Mouse (Mus musculus): ENCODE measurements around the gene Scn1b.

The Scn1b gene

DNA sequence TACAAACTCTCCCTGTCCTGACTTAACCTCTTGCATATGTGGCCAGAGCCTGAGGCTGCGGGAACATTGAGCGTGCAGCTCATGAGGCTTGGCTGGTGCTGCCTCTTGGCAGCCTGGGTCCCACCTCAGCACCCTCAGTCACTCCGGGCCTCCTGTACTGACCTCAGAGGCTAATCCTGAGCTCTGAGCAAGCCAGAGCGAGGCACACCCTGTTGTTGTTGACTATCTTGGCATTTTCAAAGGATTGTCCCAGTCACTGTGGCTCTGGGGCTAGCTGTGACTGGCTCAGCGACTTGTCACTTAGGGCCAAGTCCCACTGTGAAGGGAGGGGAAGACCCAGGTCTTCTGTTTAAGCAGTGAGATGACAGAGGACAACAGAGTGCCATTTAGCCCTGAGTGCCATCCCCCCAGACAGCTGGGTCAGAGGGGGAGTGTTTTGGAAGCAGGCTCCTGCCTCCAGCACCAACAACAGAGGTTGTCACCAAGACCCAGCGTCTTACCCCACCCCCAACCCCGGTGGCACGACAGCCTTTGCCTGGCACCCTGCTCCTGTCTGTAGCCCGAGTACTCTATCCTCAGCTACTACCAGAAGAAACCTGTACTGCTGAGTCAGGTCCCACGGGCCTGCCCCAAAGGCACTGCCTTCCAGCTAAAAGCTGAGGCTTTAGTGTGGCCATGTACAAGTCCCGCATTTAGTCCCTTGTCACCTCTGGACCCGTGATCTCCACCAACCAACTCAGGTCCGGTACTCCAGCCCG is 43.8 kb downstream of the Scn1b start:
- peak; percentile 14 to 75 for DNase-seq

DNA sequence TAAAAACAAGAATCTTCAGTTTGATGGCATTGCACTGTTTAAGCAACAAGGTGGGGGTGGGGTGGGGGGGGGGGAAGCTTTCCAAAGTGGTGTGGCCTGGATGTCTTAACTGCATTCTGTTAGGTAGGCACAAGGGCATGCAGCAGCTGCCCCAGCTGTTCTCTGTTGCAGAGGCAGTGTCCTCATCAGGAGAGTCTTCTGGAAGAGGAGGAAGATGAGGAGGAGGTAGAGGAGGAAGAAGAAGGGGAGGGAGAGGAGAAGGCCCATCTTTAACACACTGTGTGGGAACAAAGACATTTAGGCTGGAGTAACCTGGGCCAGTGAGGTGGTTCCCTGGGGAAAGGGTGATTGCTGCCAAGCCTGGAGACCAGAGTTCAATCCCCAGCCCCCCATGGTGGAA is 44.7 kb downstream of the Scn1b start:
- DNase-seq, result no peak

DNA sequence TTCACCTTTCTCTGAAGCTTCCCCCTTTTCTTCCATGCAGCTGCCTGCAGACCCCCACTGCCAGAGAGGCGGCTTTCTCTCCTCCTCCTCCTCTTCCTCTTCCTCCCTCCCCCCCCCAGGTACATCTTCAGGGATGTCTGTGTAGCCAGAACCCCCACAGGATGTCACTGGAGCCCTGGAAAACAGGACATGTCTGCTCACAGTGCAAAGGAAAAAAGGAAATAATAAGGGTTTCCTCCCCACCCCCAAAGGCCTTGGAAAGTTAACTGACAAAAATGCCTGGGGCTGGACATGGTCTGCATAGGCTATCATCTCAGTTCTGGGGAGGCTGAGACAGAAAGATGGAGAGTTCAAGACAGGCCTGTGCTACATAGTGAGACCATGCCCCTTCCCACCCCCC is 45.7 kb downstream of the Scn1b start:
- DNase-seq, result no peak

DNA sequence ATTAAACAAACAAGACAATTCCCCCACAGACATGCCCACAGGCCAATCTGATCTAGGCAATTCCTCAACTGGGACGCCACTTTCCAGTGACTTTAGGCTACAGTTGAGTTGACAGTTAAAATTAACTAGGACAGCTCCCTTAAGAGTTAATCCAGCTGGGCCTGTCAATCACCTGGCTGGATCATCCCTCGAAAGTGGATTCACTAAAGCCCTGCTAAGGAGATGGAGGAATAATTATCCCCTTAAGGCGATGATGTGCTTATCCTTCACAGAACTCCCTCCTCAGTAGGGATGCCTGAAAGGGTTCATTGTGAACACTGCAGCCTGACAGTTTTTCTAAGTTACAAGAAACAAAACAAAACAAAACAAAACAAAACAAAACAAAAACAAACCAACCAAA is 46.2 kb downstream of the Scn1b start:
- DNase-seq, result no peak

DNA sequence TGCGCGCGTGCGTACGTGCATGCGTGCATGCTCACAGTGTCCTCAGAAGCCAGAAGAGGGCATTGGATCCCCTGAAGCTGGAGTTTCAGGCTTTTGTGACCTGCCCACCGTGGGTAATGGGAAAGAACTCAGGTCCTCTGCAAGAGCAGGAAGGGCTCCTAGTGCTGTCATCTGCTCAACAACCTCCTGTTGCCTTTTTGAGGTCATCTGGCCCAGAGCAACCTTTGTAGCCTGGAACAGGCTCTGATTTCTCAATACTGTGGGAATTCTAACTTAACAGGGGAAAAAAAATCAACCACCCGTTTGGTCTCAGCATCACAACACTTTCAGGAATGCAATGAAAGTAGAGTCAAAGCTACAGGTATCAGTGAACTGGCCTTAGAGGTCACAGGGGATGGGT is 47.1 kb downstream of the Scn1b start:
- DNase-seq, result no peak

DNA sequence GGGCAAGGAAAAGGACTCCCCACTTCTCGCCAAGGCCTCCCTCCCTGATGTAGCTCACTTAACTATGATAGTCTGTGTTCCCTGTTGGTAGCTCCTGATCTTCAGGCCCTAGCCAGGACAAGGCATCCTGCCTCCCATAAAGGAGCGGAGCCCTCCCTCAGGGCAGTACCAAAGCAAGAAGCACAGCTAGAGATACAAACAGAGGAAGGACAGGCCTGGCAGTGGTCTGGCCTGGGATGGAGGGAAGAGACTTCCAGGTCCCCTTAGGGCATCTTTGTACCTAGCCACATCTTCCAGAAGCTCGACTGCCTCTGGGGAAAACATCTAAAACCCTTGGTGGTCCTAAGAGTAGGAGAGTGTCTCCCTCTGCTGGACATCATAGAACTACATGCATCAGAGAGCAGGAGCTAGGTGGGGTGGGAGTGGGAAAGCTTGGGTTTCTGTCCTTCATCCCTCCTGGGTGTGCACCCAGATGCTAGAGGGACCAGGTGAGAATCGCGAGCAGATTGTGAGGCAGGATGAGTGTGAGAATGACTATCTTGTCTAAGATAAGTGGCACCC is 48.8 kb downstream of the Scn1b start:
- DNase-seq, result peak in 1 of 2 experiments; percentile 56

DNA sequence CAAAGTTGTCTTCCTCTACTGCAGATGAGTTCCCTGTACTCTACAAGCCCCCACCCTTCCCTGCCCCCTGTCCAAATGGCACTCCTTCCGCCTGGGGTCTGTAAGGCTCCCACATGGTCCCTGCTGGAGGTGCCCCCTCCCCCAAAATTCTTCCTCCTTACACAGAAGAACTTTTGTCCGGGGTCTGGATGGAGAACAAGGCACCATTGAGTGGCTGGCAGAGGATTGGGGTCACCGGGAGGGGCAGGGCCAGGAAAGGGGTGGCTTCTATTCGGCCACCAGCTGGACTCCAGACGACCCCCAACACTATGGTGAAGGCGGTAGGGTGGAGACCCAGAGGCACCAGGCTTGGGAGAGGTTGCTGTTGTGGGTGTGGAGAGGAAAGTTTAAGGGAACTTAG is 49.3 kb downstream of the Scn1b start:
- no peak for DNase-seq

DNA sequence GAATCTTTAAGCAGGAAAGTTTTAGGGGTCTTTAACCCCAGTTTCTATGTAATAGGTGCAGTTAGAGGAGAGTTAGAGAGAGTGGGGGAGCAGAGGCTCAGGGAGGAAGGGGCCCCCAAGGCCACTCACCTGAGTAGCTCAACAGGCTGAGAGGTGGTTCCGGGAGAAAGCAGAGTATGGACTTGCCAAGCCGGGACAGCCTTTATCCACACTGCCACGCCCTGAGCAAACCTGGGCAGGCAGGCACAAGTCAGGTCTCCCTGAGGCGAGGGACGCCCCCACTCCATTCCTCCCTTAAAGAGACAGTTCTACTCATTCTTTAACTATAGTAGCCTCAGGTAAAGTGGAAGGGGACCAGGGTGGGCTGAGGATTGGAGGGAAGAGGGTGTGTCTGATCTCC is 50.3 kb downstream of the Scn1b start, which contains the start of gene Fxyd3:
Gene Fxyd3, minus strand, starts transcription at position 213 of the 400 bp plus-strand sequence.
- DNase-seq, result no peak

DNA sequence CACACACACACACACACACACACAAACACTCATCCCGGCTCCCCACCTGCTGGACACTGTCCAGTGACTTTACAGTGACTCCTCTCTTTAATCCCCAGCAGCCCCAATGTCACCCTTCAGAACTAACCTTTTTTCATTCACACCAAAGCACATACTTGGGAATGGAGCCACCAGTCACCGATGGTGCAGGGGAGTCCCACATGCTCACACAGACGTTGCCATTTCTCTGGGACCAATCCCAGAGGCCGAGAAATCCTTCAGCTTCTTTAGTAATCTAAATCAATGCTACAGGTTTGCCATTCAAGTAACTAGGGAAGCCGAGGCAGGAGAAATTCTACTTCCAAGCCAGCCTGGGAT is 52.1 kb downstream of the Scn1b start:
- no peak for DNase-seq

DNA sequence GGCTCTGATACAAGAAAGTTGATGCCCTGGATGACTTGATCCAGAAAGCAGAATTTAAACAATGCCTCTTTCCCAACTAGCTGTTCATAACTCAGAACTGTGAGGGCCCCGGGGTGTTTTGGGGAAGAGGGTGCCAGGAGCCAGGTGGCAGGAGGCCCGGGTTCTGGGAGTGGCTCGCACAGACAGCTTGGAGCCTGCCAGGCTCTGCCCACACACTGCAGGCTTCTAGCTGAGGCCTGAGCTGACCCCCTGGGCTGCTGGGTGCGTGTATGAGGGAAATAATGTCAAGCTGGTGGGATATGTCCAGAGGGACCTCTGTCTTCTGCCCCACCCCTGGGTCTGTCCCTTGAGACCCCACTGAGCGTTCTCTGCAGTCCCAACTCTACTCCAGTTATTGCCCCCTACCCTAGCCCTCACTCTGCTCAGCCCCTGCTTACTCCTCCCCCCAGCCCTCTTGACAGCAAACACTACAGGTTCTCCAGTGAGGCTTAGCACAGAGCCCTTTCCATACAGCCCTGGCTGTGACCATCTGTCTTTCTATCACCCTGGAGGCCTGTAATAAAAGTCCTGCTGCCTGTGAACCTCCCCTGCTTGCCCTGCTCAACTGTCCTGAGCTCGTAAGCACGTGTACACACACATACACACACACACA is 52.6 kb downstream of the Scn1b start:
- DNase-seq, result no peak

DNA sequence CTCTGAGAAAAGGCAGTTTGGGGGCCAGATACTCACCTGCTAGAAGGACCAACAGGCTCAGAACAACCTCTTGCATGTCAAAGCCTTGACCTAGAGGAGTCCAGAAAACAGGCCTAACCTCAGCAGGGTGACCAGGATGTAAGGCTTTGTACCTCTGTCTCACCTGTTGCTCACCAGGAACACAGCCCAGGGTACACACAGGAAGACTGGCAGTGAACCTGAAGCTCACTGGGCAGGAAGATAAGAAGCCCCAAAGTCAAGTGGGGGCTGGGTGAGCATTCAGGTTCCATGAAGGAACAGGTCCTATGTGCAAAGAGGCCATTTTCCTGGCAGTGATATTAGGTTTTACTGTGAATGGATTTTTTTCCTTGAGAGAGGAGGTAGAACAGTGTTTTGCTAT is 53.3 kb downstream of the Scn1b start:
- no peak for DNase-seq

DNA sequence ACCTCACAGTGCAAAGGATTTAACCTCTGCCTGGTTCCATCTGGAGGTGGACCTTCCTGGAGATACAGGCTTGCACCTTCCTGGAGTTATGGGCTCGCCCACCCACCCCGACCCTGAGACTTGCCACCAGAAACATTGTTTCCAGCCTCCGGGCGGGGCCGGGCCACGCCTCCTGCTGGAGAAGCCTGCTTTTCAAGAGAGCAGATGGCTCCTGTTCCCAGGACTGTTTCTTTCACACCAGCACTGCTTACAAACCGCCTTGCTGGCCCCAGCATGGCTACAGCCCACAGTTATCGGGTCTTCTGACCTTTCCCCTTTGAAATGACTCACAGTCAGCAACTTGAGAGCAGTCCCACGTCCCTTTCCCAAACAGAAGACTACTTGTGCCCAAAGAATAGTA is 54.5 kb downstream of the Scn1b start:
- no peak for DNase-seq

DNA sequence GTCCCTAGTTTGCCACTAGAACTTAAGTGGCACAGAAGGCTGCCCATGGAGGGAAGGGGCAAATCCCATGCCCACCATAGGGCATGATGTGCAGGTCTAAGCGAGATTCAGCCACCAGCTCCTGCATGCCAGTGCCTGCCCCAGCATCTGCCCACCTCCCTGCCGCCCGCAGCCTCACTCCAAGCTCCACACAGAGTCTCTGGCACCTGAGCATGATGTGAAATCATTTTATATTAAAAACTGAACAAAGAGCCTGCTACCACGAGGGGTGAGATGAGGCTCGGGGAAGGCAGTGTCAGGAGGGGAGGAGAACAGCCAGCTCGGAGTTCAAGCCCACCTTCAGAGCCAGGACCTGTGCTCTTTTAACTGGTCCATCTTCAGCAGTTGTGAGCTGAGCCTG is 56.5 kb downstream of the Scn1b start:
- no peak for DNase-seq

DNA sequence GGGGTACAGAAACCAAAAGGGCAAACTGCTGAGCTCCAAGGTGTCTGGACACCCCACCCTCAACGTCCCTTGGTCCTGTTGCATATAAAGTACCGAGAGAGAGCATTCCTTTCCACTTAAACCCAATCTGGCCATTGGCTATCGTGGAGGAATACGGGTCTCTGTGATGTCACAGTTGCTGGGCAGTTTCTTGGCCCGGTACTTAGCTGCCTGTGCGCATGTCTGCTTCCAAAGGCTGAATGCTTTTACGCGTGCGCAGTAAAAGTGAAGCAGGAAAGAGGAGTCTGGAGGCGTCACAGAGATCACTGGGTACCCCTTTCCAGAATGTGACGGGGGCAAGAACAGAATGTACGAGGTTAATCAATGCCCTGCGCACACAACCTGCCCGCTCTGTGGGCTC is 57.3 kb downstream of the Scn1b start:
- DNase-seq, result no peak

DNA sequence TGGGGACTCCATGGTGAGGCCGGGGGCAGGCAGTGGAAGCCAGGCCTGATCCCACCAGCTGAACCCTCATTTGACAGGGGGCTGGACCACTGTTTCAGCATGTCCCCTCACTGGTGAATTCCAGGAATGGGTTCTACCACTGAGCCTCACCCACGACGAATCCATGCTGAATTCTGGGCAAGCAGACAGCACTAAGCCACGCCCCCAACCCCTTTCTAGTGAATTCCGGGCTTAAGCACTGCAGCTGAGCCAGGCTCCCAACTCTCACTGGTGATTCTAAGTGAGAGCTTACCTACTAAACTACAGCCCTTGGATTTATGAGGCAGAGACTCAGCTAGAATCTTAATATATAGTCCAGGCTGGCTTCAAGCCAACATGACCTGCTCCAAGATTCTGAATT is 59.0 kb downstream of the Scn1b start:
- DNase-seq, result peak in 1 of 2 experiments; percentile 49
